Mouse (Mus musculus) neural tube, embryonic 13.5 days (tissue): Measurements from ENCODE around the gene Olfr56. TPM values are rescaled to one million over a fixed set of nuclear protein-coding genes. Genes with fewer than 3 reads are reported as not detected.

Experiments
- ATAC-seq: fragments of 200-750 bp; cut with Nextera tagmentation; 2 replicates; pipeline ENCODE4 v1.8.0; 2017; ENCODE audit warnings: low read depth, mild to moderate bottlenecking, moderate TSS enrichment, moderate library complexity
- H3K27ac ChIP-seq: fragments of 300-500 bp; sonication (generic); replicated peaks from 2 replicates; pipeline ENCODE4 v1.5.1; 2015; ENCODE audit warnings: moderate library complexity, mild to moderate bottlenecking, inconsistent platforms
- H3K27me3 ChIP-seq: fragments of 300-500 bp; sonication (generic); 2 replicates; pipeline ENCODE4 v1.6.1; 2015; ENCODE audit warnings: mild to moderate bottlenecking, inconsistent platforms
- H3K36me3 ChIP-seq: fragments of 300-500 bp; sonication (generic); 2 replicates; pipeline ENCODE4 v1.6.1; 2015; ENCODE audit warnings: mild to moderate bottlenecking, inconsistent platforms
- H3K4me1 ChIP-seq: fragments of 300-500 bp; sonication (generic); replicated peaks from 2 replicates; pipeline ENCODE4 v1.6.1; 2015; ENCODE audit warnings: inconsistent platforms
- H3K4me2 ChIP-seq: fragments of 300-500 bp; sonication (generic); 2 replicates; pipeline ENCODE4 v1.6.1; 2015; ENCODE audit warnings: inconsistent platforms, mild to moderate bottlenecking, moderate library complexity
- H3K4me3 ChIP-seq: fragments of 300-500 bp; sonication (generic); 2 replicates; pipeline ENCODE4 v1.5.1; 2015; ENCODE audit warnings: mild to moderate bottlenecking, inconsistent platforms
- H3K9ac ChIP-seq: fragments of 300-500 bp; sonication (generic); 2 replicates; pipeline ENCODE4 v1.6.1; 2015; ENCODE audit warnings: moderate library complexity, mild to moderate bottlenecking, inconsistent platforms
- H3K9me3 ChIP-seq: fragments of 300-500 bp; sonication (generic); 2 replicates; pipeline ENCODE4 v1.6.1; 2016; ENCODE audit warnings: inconsistent platforms
- WGBS: fragments of 180-500 bp; shearing (Covaris S2); methylation state at CpG from one replicate; pipeline ENCODE4 v1.1.7; 2015; 5-methylcytosine and 5-hydroxymethylcytosine counted together
- polyA plus RNA-seq: library from polyadenylated mRNA; unstranded; fragments of >200 nt; fragmentation: Nextera tagmentation; extraction: Ambion mirVana; gene quantifications from 2 replicates; pipeline ENCODE4 v1.2.1, GENCODE M21; 2015

Gene Olfr56
- polyA plus RNA-seq, 1 experiment from 2014 or later: not detected

- ATAC-seq: no peak
- H3K4me2 ChIP-seq: no peak overlapping the region
- H3K9ac ChIP-seq: no peak overlapping the region
- H3K4me1 ChIP-seq: no peaks in the 10 kb centered on the region
- WGBS: 65% methylated on average over 5 of the region's 5 CpGs
- no peaks in the 10 kb centered on the region for H3K27me3 ChIP-seq
- no peaks in the 10 kb centered on the region for H3K9me3 ChIP-seq
- H3K36me3 ChIP-seq: no peaks in the 10 kb centered on the region
- no peak overlapping the region for H3K4me3 ChIP-seq
- H3K27ac ChIP-seq: no peak overlapping the region
Observed at GRCm38 (mm10) chr11:49101500-49101899, 122.8 kb downstream of the Olfr56 start.

GRCm38 (mm10) chr11:49103047-49103693, 124.5 kb downstream of the Olfr56 start:
- ATAC-seq: peak; percentile 80
- no peaks in the 10 kb centered on the region for H3K27me3 ChIP-seq
- no peaks in the 10 kb centered on the region for H3K9me3 ChIP-seq
- WGBS: 18% methylated on average over 8 of the region's 8 CpGs
- no peak overlapping the region for H3K4me2 ChIP-seq
- H3K9ac ChIP-seq: no peak overlapping the region
- H3K4me3 ChIP-seq: no peak overlapping the region
- no peaks in the 10 kb centered on the region for H3K4me1 ChIP-seq
- H3K36me3 ChIP-seq: no peaks in the 10 kb centered on the region
- no peak overlapping the region for H3K27ac ChIP-seq

GRCm38 (mm10) chr11:49105752-49106151, 127.1 kb downstream of the Olfr56 start:
- no peaks in the 10 kb centered on the region for H3K9me3 ChIP-seq
- no peak overlapping the region for H3K27ac ChIP-seq
- H3K4me1 ChIP-seq: no peaks in the 10 kb centered on the region
- no peak overlapping the region for H3K4me2 ChIP-seq
- H3K4me3 ChIP-seq: no peak overlapping the region
- no peak for ATAC-seq
- no peaks in the 10 kb centered on the region for H3K27me3 ChIP-seq
- WGBS: 82% methylated on average over 1 of the region's 1 CpGs
- no peaks in the 10 kb centered on the region for H3K36me3 ChIP-seq
- no peak overlapping the region for H3K9ac ChIP-seq

GRCm38 (mm10) chr11:49107650-49108537, 129.2 kb downstream of the Olfr56 start:
- 76% methylated on average over 10 of the region's 10 CpGs for WGBS
- no peaks in the 10 kb centered on the region for H3K9me3 ChIP-seq
- no peak overlapping the region for H3K4me3 ChIP-seq
- H3K36me3 ChIP-seq: no peaks in the 10 kb centered on the region
- H3K4me2 ChIP-seq: no peak overlapping the region
- no peaks in the 10 kb centered on the region for H3K27me3 ChIP-seq
- no peak overlapping the region for H3K27ac ChIP-seq
- no peak overlapping the region for H3K9ac ChIP-seq
- no peak for ATAC-seq
- H3K4me1 ChIP-seq: no peaks in the 10 kb centered on the region

- Histone ChIP-seq H3K4me3 (no peak overlapping the region), H3K27ac (no peak overlapping the region), H3K9ac (no peak overlapping the region), H3K4me1 (no peaks in the 10 kb centered on the region), H3K36me3 (no peaks in the 10 kb centered on the region), H3K27me3 (no peaks in the 10 kb centered on the region), H3K4me2 (no peak overlapping the region), H3K9me3 (no peaks in the 10 kb centered on the region)
- no peak for ATAC-seq
- WGBS: 51% methylated on average over 1 of the region's 1 CpGs
Observed at GRCm38 (mm10) chr11:49108833-49109232, 130.1 kb downstream of the Olfr56 start.

- ATAC-seq: no peak
Observed at GRCm38 (mm10) chr11:49111000-49111399, 132.3 kb downstream of the Olfr56 start.

GRCm38 (mm10) chr11:49112624-49113219, 134.0 kb downstream of the Olfr56 start:
- ATAC-seq: no peak
- Histone ChIP-seq H3K27ac (no peak overlapping the region), H3K9me3 (no peaks in the 10 kb centered on the region), H3K36me3 (no peaks in the 10 kb centered on the region), H3K9ac (no peak overlapping the region), H3K4me3 (no peak overlapping the region), H3K27me3 (no peaks in the 10 kb centered on the region), H3K4me1 (no peaks in the 10 kb centered on the region), H3K4me2 (no peak overlapping the region)
- WGBS: 89% methylated on average over 6 of the region's 6 CpGs

More at GRCm38 (mm10) chr11:49111000-49111399, 132.3 kb downstream of the Olfr56 start:
- H3K9ac ChIP-seq: no peak overlapping the region
- H3K27me3 ChIP-seq: no peaks in the 10 kb centered on the region
- no peak overlapping the region for H3K4me3 ChIP-seq
- no peaks in the 10 kb centered on the region for H3K9me3 ChIP-seq
- WGBS: 76% methylated on average over 1 of the region's 1 CpGs
- H3K36me3 ChIP-seq: no peaks in the 10 kb centered on the region
- no peaks in the 10 kb centered on the region for H3K4me1 ChIP-seq
- no peak overlapping the region for H3K4me2 ChIP-seq
- H3K27ac ChIP-seq: no peak overlapping the region

GRCm38 (mm10) chr11:49114158-49114557, 135.5 kb downstream of the Olfr56 start:
- H3K4me3 ChIP-seq: no peak overlapping the region
- no peaks in the 10 kb centered on the region for H3K27me3 ChIP-seq
- ATAC-seq: no peak
- no peaks in the 10 kb centered on the region for H3K9me3 ChIP-seq
- no peak overlapping the region for H3K9ac ChIP-seq
- no peak overlapping the region for H3K27ac ChIP-seq
- H3K36me3 ChIP-seq: no peaks in the 10 kb centered on the region
- H3K4me1 ChIP-seq: no peaks in the 10 kb centered on the region
- no peak overlapping the region for H3K4me2 ChIP-seq
- WGBS: 75% methylated on average over 2 of the region's 2 CpGs

- H3K4me2 ChIP-seq: no peak within 1 kb of the TSS
- H3K36me3 ChIP-seq: no peaks in the 10 kb centered on the region
- no peak within 1 kb of the TSS for H3K27ac ChIP-seq
- no peaks in the 10 kb centered on the region for H3K4me1 ChIP-seq
- H3K9me3 ChIP-seq: no peaks in the 10 kb centered on the region
- no peak within 1 kb of the TSS for H3K4me3 ChIP-seq
- no peak for ATAC-seq
- no peaks in the 10 kb centered on the region for H3K27me3 ChIP-seq
- H3K9ac ChIP-seq: no peak within 1 kb of the TSS
Observed at GRCm38 (mm10) chr11:49114774-49115173, 136.1 kb downstream of the Olfr56 start, which contains the start of gene Olfr1396. Olfr1396 (minus strand) TSS chr11:49114874.

GRCm38 (mm10) chr11:49119635-49120034, 140.9 kb downstream of the Olfr56 start:
- H3K27ac ChIP-seq: no peak overlapping the region
- 81% methylated on average over 3 of the region's 3 CpGs for WGBS
- H3K4me3 ChIP-seq: no peak overlapping the region
- no peaks in the 10 kb centered on the region for H3K36me3 ChIP-seq
- H3K27me3 ChIP-seq: no peaks in the 10 kb centered on the region
- H3K4me2 ChIP-seq: no peak overlapping the region
- no peak overlapping the region for H3K9ac ChIP-seq
- no peaks in the 10 kb centered on the region for H3K9me3 ChIP-seq
- ATAC-seq: no peak
- no peaks in the 10 kb centered on the region for H3K4me1 ChIP-seq

GRCm38 (mm10) chr11:49124169-49124568, 145.5 kb downstream of the Olfr56 start:
- H3K9ac ChIP-seq: no peak overlapping the region
- WGBS: 84% methylated on average over 2 of the region's 2 CpGs
- H3K4me1 ChIP-seq: no peaks in the 10 kb centered on the region
- no peak overlapping the region for H3K27ac ChIP-seq
- no peak overlapping the region for H3K4me3 ChIP-seq
- no peaks in the 10 kb centered on the region for H3K27me3 ChIP-seq
- H3K36me3 ChIP-seq: no peaks in the 10 kb centered on the region
- ATAC-seq: no peak
- no peak overlapping the region for H3K4me2 ChIP-seq
- H3K9me3 ChIP-seq: no peaks in the 10 kb centered on the region

- Histone ChIP-seq H3K36me3 (no peaks in the 10 kb centered on the region), H3K9me3 (no peaks in the 10 kb centered on the region), H3K4me3 (no peak within 1 kb of the TSS), H3K4me1 (no peaks in the 10 kb centered on the region), H3K4me2 (no peak within 1 kb of the TSS), H3K27ac (no peak within 1 kb of the TSS), H3K27me3 (no peaks in the 10 kb centered on the region), H3K9ac (no peak within 1 kb of the TSS)
- WGBS: 94% methylated on average over 6 of the region's 6 CpGs
- no peak for ATAC-seq
Observed at GRCm38 (mm10) chr11:49141974-49142373, 163.3 kb downstream of the Olfr56 start, which contains the start of gene Olfr1395. Olfr1395 (plus strand) TSS chr11:49142274.
